Mouse (Mus musculus) heart, adult 8-10 months (tissue): ENCODE measurements around the gene Atpaf1. TPM values are rescaled to one million over a fixed set of nuclear protein-coding genes. Genes with fewer than 3 reads are reported as not detected.
A peak's percentile ranks its signal among the peaks of the same experiment; 100 is the strongest.

Source experiments
- DNase-seq: peaks from one replicate; pipeline ENCODE4 v3.0.0; 2022; ENCODE audit warnings: low spot score
- total RNA-seq, 4 experiments: library from RNA; stranded (reverse); gene quantifications; 2 replicates each; pipeline ENCODE4 v1.2.4; 2022

Atpaf1 gene
- total RNA-seq, 4 experiments from 2014 or later: 110 to 119 (median 113) TPM

GRCm38 (mm10) chr4:115812326-115812725 lies 27.7 kb downstream of the Atpaf1 start:
- DNase-seq: no peak

- no peak for DNase-seq
These were observed 31.0 kb downstream of the Atpaf1 start for GRCm38 (mm10) chr4:115815606-115816005.

- no peak for DNase-seq
These were observed 35.6 kb downstream of the Atpaf1 start for GRCm38 (mm10) chr4:115820199-115820598.

GRCm38 (mm10) chr4:115820944-115821343 lies 36.3 kb downstream of the Atpaf1 start:
- no peak for DNase-seq

GRCm38 (mm10) chr4:115821431-115821830 lies 36.8 kb downstream of the Atpaf1 start:
- DNase-seq: no peak

- DNase-seq: peak; percentile 46
These were observed 37.3 kb downstream of the Atpaf1 start for GRCm38 (mm10) chr4:115821928-115822327.

GRCm38 (mm10) chr4:115824178-115824577 lies 39.6 kb downstream of the Atpaf1 start:
- DNase-seq: no peak

- DNase-seq: no peak
These were observed 40.7 kb downstream of the Atpaf1 start for GRCm38 (mm10) chr4:115825271-115825670.

- DNase-seq: no peak
These were observed 42.5 kb downstream of the Atpaf1 start for GRCm38 (mm10) chr4:115827066-115827465.

- DNase-seq: no peak
These were observed 42.9 kb downstream of the Atpaf1 start for GRCm38 (mm10) chr4:115827535-115827887.

- peak; percentile 84 for DNase-seq
These were observed 43.4 kb downstream of the Atpaf1 start, which contains the start of gene Mob3c for GRCm38 (mm10) chr4:115827888-115828571. Gene Mob3c, plus strand, starts transcription at chr4:115828092.

GRCm38 (mm10) chr4:115828572-115828902 lies 43.9 kb downstream of the Atpaf1 start:
- DNase-seq: no peak

- DNase-seq: peak; percentile 44
These were observed 45.9 kb downstream of the Atpaf1 start for GRCm38 (mm10) chr4:115830491-115830890.

- no peak for DNase-seq
These were observed 46.6 kb downstream of the Atpaf1 start for GRCm38 (mm10) chr4:115831221-115831620.

- DNase-seq: no peak
These were observed 47.4 kb downstream of the Atpaf1 start for GRCm38 (mm10) chr4:115832040-115832439.

GRCm38 (mm10) chr4:115835576-115835975 lies 51.0 kb downstream of the Atpaf1 start:
- DNase-seq: no peak

GRCm38 (mm10) chr4:115838196-115838595 lies 53.6 kb downstream of the Atpaf1 start:
- DNase-seq: no peak

GRCm38 (mm10) chr4:115838696-115839641 lies 54.4 kb downstream of the Atpaf1 start, which contains the start of gene Mknk1:
Gene Mknk1, plus strand, starts transcription at chr4:115839198.
- peak; percentile 90 for DNase-seq

- DNase-seq: no peak
These were observed 55.3 kb downstream of the Atpaf1 start for GRCm38 (mm10) chr4:115839956-115840355.

- DNase-seq: no peak
These were observed 56.2 kb downstream of the Atpaf1 start for GRCm38 (mm10) chr4:115840842-115841241.

- DNase-seq: peak; percentile 53
These were observed 62.0 kb downstream of the Atpaf1 start for GRCm38 (mm10) chr4:115846656-115847055.

- no peak for DNase-seq
These were observed 62.8 kb downstream of the Atpaf1 start for GRCm38 (mm10) chr4:115847377-115847776.

GRCm38 (mm10) chr4:115848083-115848482 lies 63.5 kb downstream of the Atpaf1 start:
- no peak for DNase-seq
